Mouse (Mus musculus): ENCODE data around the gene Hamp. TPM values are rescaled to one million over a fixed set of nuclear protein-coding genes. Genes with fewer than 3 reads are reported as not detected.

Hamp gene
- total RNA-seq, 1 experiment: not detected

GRCm38 (mm10) chr7:30971901-30972300 is 28.1 kb upstream of the Hamp start:
- H3K4me3 ChIP-seq (ENCODE audit: insufficient read depth in 1 of 2, low read depth in 1 of 2, low read length in 2 of 2, poor library complexity in 1 of 2, severe bottlenecking in 1 of 2): peak overlapping the region; percentile 75 to 79; a peak in 3 of 4 replicates
- H3K27ac ChIP-seq (ENCODE audit: insufficient read depth, low read depth, low read length, poor library complexity, severe bottlenecking): no peak overlapping the region
- no peak for TF ChIP-seq MAFK (IDR thresholded peaks at IDR 0.05; ENCODE audit: insufficient read depth, low read depth, low read length)
- no peak for TF ChIP-seq HCFC1 (IDR thresholded peaks at IDR 0.05; ENCODE audit: borderline replicate concordance, insufficient read depth, low read length)
- TF ChIP-seq ZC3H11A (IDR thresholded peaks at IDR 0.05; ENCODE audit: borderline replicate concordance, low read depth, low read length): no peak
- TF ChIP-seq ZNF384 (IDR thresholded peaks at IDR 0.05; ENCODE audit: low read depth, low read length): no peak
- TF ChIP-seq CHD2 (IDR thresholded peaks at IDR 0.05; ENCODE audit: low read depth, low read length): no peak
- H3K9ac ChIP-seq (ENCODE audit: insufficient read depth, low read depth, low read length, poor library complexity, severe bottlenecking): no peak overlapping the region; the same call in 1 of the 2 replicates
- H3K9me3 ChIP-seq (ENCODE audit: control insufficient read depth, insufficient read depth, low read depth, low read length): no peaks in the 10 kb centered on the region
- peaks cover 0 to 5% of the 10 kb centered on the region in 2 experiments; a peak in 1 of 4 replicates for H3K4me1 ChIP-seq (ENCODE audit: control insufficient read depth in 2 of 2, insufficient read depth in 2 of 2, low read length in 2 of 2, poor library complexity in 1 of 2)
- no peak for DNase-seq (ENCODE audit: low read depth, low spot score)
- in situ Hi-C loops (cut with MboI; ENCODE audit: low sequenced_read_pairs in 2 of 2, unreplicated experiment in 2 of 2): loop anchor here in 1 of 2 experiments (10.0 kb wide), 1 partner anchor 157 kb away; no protein-coding TSS in a partner anchor
- H3K36me3 ChIP-seq (ENCODE audit: control insufficient read depth, insufficient read depth, low read length, poor library complexity, severe bottlenecking): peaks cover 21% of the 10 kb centered on the region; the same call in 1 of the 2 replicates

DNA sequence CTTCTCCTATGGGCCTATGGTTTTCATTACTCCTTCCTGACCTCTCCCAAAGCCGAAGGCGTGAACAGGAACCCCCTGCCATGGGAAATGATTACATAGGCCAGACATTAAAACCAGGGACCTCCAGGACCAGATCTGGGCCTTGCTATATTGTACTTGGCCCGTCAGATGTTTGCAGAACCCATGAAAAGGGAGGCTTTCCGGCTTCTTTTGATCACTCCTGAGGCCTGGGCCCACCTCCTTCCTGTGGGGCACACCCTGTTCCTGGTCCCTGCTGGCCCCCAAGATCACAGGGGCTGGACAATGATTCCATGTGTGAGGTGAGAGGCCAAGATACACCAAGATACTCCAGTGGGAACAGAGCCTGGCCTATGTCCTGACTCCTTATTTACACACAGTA is 25.3 kb upstream of the Hamp start:
- no peak for DNase-seq (ENCODE audit: low read depth, low spot score)
- in situ Hi-C loops (cut with MboI; ENCODE audit: low sequenced_read_pairs in 2 of 2, unreplicated experiment in 2 of 2): no loop called here

GRCm38 (mm10) chr7:30968611-30969010 is 24.8 kb upstream of the Hamp start:
- DNase-seq (ENCODE audit: low read depth, low spot score): no peak
- in situ Hi-C loops (cut with MboI; ENCODE audit: low sequenced_read_pairs in 2 of 2, unreplicated experiment in 2 of 2): no loop called here
- Histone ChIP-seq H3K4me1 (ENCODE audit: control insufficient read depth in 2 of 2, insufficient read depth in 2 of 2, low read length in 2 of 2, poor library complexity in 1 of 2) (peaks cover 0 to 8% of the 10 kb centered on the region in 2 experiments; a peak in 1 of 4 replicates), H3K27ac (ENCODE audit: insufficient read depth, low read depth, low read length, poor library complexity, severe bottlenecking) (no peak overlapping the region), H3K9me3 (ENCODE audit: control insufficient read depth, insufficient read depth, low read depth, low read length) (no peaks in the 10 kb centered on the region), H3K9ac (ENCODE audit: insufficient read depth, low read depth, low read length, poor library complexity, severe bottlenecking) (no peak overlapping the region), H3K36me3 (ENCODE audit: control insufficient read depth, insufficient read depth, low read length, poor library complexity, severe bottlenecking) (peaks cover 27% of the 10 kb centered on the region; the same call in 1 of the 2 replicates), H3K4me3 (ENCODE audit: insufficient read depth in 1 of 2, low read depth in 1 of 2, low read length in 2 of 2, poor library complexity in 1 of 2, severe bottlenecking in 1 of 2) (no peak overlapping the region)
- TF ChIP-seq ZNF384 (IDR thresholded peaks at IDR 0.05; ENCODE audit: low read depth, low read length): no peak
- TF ChIP-seq ZC3H11A (IDR thresholded peaks at IDR 0.05; ENCODE audit: borderline replicate concordance, low read depth, low read length): no peak
- TF ChIP-seq CHD2 (IDR thresholded peaks at IDR 0.05; ENCODE audit: low read depth, low read length): no peak
- no peak for TF ChIP-seq MAFK (IDR thresholded peaks at IDR 0.05; ENCODE audit: insufficient read depth, low read depth, low read length)
- TF ChIP-seq HCFC1 (IDR thresholded peaks at IDR 0.05; ENCODE audit: borderline replicate concordance, insufficient read depth, low read length): no peak

More for the DNA sequence above, 25.3 kb upstream of the Hamp start:
- H3K9ac ChIP-seq (ENCODE audit: insufficient read depth, low read depth, low read length, poor library complexity, severe bottlenecking): no peak overlapping the region
- peaks cover 27% of the 10 kb centered on the region; the same call in 1 of the 2 replicates for H3K36me3 ChIP-seq (ENCODE audit: control insufficient read depth, insufficient read depth, low read length, poor library complexity, severe bottlenecking)
- no peak for TF ChIP-seq ZNF384 (IDR thresholded peaks at IDR 0.05; ENCODE audit: low read depth, low read length)
- TF ChIP-seq ZC3H11A (IDR thresholded peaks at IDR 0.05; ENCODE audit: borderline replicate concordance, low read depth, low read length): no peak
- TF ChIP-seq CHD2 (IDR thresholded peaks at IDR 0.05; ENCODE audit: low read depth, low read length): no peak
- no peak for TF ChIP-seq HCFC1 (IDR thresholded peaks at IDR 0.05; ENCODE audit: borderline replicate concordance, insufficient read depth, low read length)
- TF ChIP-seq MAFK (IDR thresholded peaks at IDR 0.05; ENCODE audit: insufficient read depth, low read depth, low read length): no peak
- no peaks in the 10 kb centered on the region for H3K9me3 ChIP-seq (ENCODE audit: control insufficient read depth, insufficient read depth, low read depth, low read length)
- H3K27ac ChIP-seq (ENCODE audit: insufficient read depth, low read depth, low read length, poor library complexity, severe bottlenecking): no peak overlapping the region
- H3K4me3 ChIP-seq (ENCODE audit: insufficient read depth in 1 of 2, low read depth in 1 of 2, low read length in 2 of 2, poor library complexity in 1 of 2, severe bottlenecking in 1 of 2): no peak overlapping the region
- peaks cover 0 to 8% of the 10 kb centered on the region in 2 experiments; a peak in 1 of 4 replicates for H3K4me1 ChIP-seq (ENCODE audit: control insufficient read depth in 2 of 2, insufficient read depth in 2 of 2, low read length in 2 of 2, poor library complexity in 1 of 2)

GRCm38 (mm10) chr7:30966657-30967056 is 22.8 kb upstream of the Hamp start:
- no peak for DNase-seq (ENCODE audit: low read depth, low spot score)
- Histone ChIP-seq H3K9me3 (ENCODE audit: control insufficient read depth, insufficient read depth, low read depth, low read length) (no peaks in the 10 kb centered on the region), H3K4me1 (ENCODE audit: control insufficient read depth in 2 of 2, insufficient read depth in 2 of 2, low read length in 2 of 2, poor library complexity in 1 of 2) (peaks cover 0 to 4% of the 10 kb centered on the region in 2 experiments; a peak in 1 of 4 replicates), H3K9ac (ENCODE audit: insufficient read depth, low read depth, low read length, poor library complexity, severe bottlenecking) (no peak overlapping the region), H3K36me3 (ENCODE audit: control insufficient read depth, insufficient read depth, low read length, poor library complexity, severe bottlenecking) (peaks cover 28% of the 10 kb centered on the region; the same call in 1 of the 2 replicates), H3K27ac (ENCODE audit: insufficient read depth, low read depth, low read length, poor library complexity, severe bottlenecking) (no peak overlapping the region), H3K4me3 (ENCODE audit: insufficient read depth in 1 of 2, low read depth in 1 of 2, low read length in 2 of 2, poor library complexity in 1 of 2, severe bottlenecking in 1 of 2) (no peak overlapping the region)
- no peak for TF ChIP-seq HCFC1 (IDR thresholded peaks at IDR 0.05; ENCODE audit: borderline replicate concordance, insufficient read depth, low read length)
- TF ChIP-seq MAFK (IDR thresholded peaks at IDR 0.05; ENCODE audit: insufficient read depth, low read depth, low read length): no peak
- TF ChIP-seq CHD2 (IDR thresholded peaks at IDR 0.05; ENCODE audit: low read depth, low read length): no peak
- no peak for TF ChIP-seq ZC3H11A (IDR thresholded peaks at IDR 0.05; ENCODE audit: borderline replicate concordance, low read depth, low read length)
- TF ChIP-seq ZNF384 (IDR thresholded peaks at IDR 0.05; ENCODE audit: low read depth, low read length): no peak
- in situ Hi-C loops (cut with MboI; ENCODE audit: low sequenced_read_pairs in 2 of 2, unreplicated experiment in 2 of 2): no loop called here
